Mouse (Mus musculus): Measurements from ENCODE around the gene Cuedc2.

The Cuedc2 gene

GRCm38 (mm10) chr19:46338331-46338936 lies at the start of gene Cuedc2:
Gene Cuedc2 (minus strand): TSS chr19:46338702.
- 1% methylated on average over 31 of the region's 31 CpGs for WGBS

DNA sequence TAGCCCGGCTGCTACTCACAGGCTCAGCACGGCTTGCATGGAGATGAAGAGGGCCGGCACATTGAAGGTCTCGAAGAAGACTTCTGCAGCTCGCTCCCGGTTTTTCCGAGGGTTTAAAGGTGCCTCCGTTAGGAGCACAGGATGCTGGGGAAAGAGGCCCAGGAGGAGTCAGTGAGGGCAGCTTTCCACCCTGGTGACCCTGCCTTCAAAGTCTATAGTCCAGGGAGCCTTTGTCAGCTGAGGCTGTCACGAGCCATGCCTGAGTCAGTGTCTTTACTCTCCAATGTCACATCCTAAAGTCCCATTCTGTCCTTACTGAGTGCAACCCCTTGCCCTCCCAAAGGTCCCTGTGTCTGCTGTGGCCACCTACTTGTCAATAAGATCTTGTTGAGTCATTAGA lies 43.8 kb upstream of the Cuedc2 start:
- WGBS, result 91% methylated on average over 9 of the region's 9 CpGs

DNA sequence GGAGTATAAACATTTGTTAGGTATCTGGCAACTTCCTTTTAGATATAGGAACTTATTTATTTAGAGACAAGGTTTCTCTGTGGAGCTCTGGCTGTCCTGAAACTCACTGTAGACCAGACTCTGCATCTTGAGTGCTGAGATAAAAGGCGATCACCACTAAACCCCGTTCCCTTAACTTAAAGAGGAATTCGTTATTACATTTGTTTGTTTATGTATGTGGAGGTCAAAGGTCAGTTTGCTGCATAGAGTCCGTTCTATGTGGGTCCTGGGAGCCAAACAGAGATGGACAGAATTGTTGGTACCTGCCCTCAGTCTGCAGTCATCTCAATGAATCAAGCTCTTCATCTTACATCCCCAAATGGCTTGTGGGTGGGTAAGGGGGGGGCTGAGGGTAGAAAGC lies 37.4 kb upstream of the Cuedc2 start:
- 21% methylated on average over 4 of the region's 4 CpGs for WGBS

DNA sequence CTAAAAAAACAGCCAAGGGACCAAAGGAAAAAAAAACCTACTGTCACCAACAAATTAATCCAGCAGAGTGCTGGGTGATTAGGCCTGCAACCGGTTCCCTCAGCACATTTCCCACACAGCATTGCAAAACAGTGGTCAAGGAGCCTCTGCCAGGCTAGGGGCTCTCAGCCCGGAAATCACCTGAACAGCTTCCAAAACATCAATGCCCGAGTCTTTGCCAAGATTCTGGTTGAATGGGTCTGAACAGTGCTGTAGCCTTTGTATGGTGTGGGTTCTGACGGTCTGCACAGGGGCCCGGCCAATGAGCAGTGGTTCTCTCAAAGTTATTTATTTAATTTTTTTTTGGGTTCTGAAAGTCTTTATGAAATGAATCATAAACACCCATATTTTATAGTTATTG lies 37.0 kb upstream of the Cuedc2 start:
- WGBS, result 23% methylated on average over 5 of the region's 5 CpGs

- WGBS, result 43% methylated on average over 21 of the region's 21 CpGs
Measured at GRCm38 (mm10) chr19:46374477-46375088, 36.1 kb upstream of the Cuedc2 start.

DNA sequence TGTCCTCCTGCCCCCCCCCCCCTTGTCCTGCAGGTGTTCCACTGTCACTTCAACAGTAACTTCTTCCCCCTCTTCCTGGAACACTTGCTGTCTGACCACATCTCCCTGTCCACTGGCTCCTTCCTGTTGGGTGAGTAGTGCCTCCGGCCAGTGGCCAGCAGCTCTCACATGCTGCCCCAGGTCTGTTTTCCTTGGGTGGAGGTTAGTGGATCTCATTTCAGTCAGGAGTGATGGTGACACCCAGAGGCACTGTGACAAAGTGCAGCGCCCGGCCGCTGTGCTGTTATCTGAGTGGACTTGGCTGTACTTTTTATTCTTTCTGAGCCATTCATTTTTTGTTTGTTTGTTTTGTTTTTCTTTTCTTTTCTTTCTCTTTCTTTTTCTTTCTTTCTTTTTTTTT lies 30.7 kb upstream of the Cuedc2 start:
- WGBS, result 16% methylated on average over 4 of the region's 4 CpGs

DNA sequence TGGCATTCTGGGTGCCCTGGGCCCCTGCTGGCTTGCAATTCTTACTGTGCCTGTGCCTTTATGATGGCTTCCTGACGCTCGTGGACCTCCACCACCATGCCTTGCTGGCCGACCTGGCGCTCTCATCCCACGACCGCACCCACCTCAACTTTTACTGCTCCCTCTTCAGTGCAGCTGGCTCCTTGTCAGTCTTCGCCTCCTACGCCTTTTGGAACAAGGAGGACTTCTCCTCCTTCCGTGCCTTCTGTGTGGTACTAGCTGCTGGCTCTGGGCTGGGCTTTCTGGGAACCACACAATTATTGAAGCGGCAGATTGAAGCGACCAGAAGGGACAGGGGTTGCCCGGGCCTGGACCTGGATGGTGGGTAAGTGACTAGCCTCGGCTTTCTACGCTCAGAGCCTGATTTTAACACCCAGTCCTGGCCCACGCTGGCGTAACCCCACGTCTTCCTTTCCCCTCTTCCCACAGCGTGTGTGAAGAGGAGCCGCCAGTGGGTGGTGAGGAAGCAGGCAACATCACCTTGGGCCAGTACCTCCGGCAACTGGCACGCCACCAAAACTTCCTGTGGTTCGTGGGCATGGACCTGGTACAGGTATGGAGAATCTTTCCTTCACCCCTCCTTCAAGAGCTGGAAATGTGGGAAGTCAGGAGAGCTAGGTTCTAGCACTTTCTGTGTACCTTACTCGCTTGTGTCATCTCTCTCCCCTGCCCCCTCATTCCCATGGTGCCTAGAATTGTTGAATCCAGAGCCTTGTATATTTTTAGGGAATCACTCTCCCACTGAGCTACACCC lies 29.5 kb upstream of the Cuedc2 start:
- 58% methylated on average over 23 of the region's 23 CpGs for WGBS

DNA sequence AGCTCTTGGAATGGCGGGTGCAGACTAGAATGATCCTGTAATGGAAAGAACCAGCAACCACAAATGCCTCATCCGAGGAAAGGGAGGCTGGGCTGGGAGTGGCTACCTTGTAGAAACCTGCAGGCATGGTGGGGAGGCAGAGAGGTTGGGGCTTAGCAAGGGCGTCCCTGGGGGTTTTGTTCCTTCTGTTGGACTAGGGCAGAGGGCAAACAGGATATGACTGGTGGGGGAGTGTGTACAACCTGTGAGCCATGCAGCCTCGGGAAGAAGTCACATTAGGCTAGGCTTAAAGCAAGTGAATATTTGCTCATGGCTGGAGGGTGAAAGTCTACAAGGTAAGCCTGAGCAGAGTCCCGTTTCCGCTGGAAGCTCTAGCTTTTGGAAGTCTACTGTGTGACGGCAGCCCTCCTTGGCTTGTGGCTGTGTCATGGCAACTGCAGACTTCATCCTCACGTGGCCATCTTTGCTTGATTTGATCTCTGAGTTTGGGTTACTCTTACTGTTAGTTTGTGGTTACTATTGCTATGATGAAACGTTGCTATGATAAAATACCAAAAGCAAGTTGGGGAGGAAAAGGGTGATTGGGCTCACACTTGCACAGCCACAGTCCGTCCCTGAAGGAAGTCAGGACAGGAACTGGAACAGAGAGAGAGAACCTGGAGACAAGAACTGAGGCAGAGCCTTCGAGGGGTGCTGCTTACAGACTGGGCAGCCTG lies 24.9 kb upstream of the Cuedc2 start:
- 84% methylated on average over 11 of the region's 11 CpGs for WGBS

DNA sequence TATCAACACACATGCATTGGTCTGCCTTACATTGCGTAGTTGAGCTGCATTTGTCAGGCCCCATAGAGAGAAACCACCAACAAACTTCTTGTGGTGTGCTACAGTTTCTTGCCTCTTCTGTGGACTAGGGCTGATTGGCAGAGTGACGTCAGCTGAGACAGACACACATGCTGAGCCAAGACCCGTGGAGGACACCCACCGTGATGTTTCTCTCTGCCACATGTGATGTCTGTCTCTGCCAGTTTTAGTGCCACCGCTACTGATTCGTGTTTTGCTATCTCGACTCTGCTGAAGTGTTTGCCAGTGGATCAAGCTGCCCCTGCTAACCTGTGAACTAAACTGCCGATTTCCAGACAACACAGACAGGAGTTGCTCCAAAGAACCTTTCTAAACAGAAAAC lies 23.6 kb upstream of the Cuedc2 start:
- WGBS, result 65% methylated on average over 8 of the region's 8 CpGs

DNA sequence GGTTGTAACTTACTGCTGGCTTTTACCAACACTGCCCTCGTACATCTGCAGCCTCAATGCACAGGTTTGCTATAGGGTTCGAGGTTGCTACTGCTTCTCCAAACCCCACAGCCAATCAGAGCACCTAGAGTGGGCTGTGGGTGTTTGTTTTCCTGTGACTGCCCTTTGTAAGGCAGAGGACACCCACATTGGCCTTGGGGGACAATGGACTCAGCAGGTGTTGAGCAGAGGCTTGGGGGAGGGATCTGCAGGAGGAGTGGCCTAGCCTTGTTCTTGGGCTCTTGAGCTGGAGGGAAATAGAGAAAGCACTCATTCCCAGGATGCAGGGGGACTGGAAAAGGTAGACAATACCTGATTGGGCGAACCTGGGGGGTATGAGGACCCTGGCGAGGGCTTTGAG lies 19.9 kb upstream of the Cuedc2 start:
- 78% methylated on average over 4 of the region's 4 CpGs for WGBS

- WGBS, result 26% methylated on average over 25 of the region's 25 CpGs
Measured at GRCm38 (mm10) chr19:46357344-46358280, 19.1 kb upstream of the Cuedc2 start.

DNA sequence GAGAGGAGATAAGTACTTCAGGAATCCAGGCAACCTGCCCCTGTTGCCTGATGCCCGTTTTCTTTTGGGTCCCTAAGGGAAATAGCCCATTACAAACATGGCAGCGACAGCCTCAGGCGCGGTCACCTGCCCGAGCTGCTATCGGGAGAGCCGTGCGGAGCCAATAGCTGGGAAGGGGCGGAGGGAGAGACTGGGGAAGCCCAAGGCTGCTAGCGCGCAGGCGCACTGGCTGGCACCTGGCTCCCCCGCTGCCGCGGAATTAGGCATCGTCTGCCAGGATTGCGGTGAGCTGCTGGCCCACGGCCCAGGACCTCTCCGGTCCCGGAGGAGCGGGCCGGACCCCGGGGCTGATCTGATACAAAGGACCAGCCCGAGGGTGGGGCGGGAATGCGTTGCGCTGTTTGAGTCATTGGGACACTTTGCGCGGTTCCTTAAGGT lies 18.2 kb upstream of the Cuedc2 start:
- WGBS, result under 1% methylated on average over 29 of the region's 29 CpGs

DNA sequence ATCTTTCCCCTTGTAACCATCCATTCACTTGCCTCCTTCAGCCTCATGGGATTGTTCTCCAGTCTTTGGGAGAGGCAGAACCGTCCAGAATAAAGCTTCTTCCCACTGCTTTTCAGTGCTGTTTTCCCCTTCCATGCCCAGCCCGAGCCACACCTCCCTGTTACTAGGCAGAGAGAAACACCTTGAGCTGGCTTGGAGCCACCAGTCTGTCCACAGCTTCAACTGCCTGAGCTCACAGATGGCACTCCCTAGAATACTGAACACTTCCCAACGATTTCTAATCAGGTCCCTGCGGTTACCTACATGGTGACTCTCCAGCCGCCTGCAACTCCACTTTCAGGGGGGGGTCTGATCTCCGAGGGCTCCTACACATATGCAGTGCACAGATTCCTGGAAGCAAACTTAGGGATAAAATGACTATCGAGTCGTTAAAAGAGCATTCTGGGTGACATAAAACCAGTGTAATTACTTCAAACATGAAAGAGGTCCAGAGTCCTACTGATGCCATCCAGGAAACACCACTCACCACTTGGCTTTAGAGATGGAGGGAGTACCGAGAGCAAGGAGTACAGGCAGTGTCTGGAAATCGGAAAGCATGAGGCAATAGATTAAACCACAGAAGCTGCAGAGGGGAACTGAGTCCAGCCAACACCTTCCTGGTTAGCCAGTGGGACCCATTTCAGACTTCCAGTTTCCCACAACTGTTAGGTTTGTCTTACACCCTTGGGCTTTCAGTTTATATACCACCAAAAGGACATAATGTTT lies 11.8 kb upstream of the Cuedc2 start, which contains the start of gene 2310034G01Rik:
Gene 2310034G01Rik (minus strand): TSS at position 135 of the 765 bp plus-strand sequence.
- 49% methylated on average over 10 of the region's 10 CpGs for WGBS

DNA sequence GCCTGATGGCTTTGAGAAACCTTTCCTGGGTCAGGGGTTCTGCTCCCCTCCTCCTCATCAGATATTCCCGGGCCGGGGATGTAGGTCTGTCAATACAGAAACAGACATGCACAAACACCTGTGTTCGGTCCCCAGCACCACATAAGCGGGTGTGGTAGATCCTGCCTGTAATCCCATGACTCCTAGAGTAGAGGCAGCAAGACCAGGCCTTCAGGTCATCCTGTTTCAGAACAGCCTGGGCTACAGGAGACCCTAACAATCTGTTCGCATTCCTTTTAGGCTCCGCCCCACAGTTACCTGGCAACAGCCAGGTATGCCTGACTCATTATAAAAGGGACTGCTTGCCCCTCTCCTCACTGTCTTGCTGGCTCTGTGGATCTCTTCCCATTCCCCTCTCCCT lies 11.0 kb upstream of the Cuedc2 start:
- 24% methylated on average over 6 of the region's 6 CpGs for WGBS

- WGBS, result under 1% methylated on average over 78 of the region's 78 CpGs
Measured at GRCm38 (mm10) chr19:46348761-46349458, 10.4 kb upstream of the Cuedc2 start.

- WGBS, result 18% methylated on average over 14 of the region's 14 CpGs
Measured at GRCm38 (mm10) chr19:46347936-46348668, 9.6 kb upstream of the Cuedc2 start.

- WGBS, result 97% methylated on average over 1 of the region's 1 CpGs
Measured at GRCm38 (mm10) chr19:46347146-46347545, 8.6 kb upstream of the Cuedc2 start.

- WGBS, result 31% methylated on average over 7 of the region's 7 CpGs
Measured at GRCm38 (mm10) chr19:46344710-46345419, 6.4 kb upstream of the Cuedc2 start.
